Mouse (Mus musculus) spleen, adult 12 weeks (tissue): ENCODE measurements around the gene Grk3.

Experiments
- DNase-seq: peaks from one replicate; pipeline ENCODE4 v3.0.0; 2022; ENCODE audit warnings: low spot score

Gene Grk3

DNA sequence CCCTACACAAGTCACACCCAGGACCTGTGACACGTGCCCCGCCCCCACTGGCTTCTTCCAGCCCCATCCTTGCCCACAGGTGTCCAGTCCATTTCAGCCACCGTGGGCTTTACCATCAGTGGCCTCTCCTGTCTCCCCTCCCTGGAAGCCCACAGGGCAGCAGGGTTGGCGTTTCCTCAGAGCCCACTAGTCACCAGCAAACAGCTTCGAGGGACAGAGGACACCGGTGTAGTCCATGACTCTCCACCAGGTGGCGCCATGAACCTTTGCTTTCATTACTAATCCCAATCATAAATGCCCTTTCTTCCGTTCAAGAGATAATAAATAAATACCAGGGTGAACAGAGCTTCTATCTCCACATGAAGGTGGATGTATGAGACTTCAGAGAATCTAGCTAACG lies 144.9 kb downstream of the Grk3 start:
- peak; percentile 14 for DNase-seq

DNA sequence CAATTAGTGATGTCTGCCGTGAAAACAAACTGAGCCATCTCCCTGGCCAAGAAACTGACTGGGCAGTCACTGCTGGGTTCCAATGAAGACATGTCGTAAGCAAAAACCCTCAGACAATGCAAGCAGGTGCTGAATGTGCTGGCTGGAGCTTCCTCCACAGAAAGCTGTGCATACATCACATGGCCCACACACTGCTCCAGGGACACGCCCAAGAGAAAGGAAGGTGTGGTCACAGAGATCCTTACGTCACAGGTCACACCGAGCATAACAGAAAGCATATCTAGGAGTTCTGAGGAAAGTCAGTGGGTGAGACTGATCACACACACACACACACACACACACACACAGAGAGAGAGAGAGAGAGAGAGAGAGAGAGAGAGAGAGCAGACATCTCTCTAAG lies 147.0 kb downstream of the Grk3 start:
- no peak for DNase-seq

DNA sequence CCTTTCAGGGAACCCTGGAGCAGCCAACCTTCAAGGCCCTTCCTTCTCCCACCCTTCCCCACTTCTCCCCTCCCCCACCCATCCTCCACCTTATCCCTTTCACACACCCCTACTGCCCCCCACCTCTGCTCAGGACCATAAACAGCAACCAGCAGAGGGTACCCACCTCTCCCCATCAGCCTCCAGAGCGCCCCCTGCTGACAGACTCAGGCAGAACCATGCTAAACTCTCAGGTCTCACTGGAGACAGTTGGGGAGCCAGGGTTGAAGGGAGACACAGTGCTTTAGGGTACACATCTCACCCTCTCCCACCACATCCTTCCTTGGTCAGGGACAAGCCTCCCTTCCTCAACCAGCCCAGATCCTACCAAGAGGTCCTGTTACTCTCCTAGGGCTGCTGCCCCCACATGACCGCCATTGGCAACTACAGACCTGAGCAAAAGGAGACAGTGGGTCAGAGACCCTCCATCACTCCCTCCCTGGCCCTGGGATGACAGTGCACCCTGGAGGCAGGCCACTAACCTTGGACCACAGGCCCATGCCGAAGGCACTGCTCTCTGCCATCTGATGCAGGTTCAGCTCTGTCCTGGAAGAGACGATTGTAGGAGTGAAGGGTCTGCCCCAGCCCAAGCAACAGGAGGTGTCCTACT lies 150.7 kb downstream of the Grk3 start:
- DNase-seq: no peak
